Mouse (Mus musculus): ENCODE measurements around the gene Them7.

- TF ChIP-seq CTCF (IDR thresholded peaks at IDR 0.05; ENCODE audit: control insufficient read depth, insufficient read depth, insufficient read length) = no peak
- TF ChIP-seq MAX (IDR thresholded peaks at IDR 0.05) = no peak
- no peak for TF ChIP-seq USF1 (IDR thresholded peaks at IDR 0.05; ENCODE audit: low read depth)
These were observed 41.6 kb upstream of the Them7 start for GRCm38 (mm10) chr2:105182501-105182900.

Data from C2C12 (cell line).